Mouse (Mus musculus) limb, embryonic 14.5 days (tissue): ENCODE data around the gene Stk11ip. TPM values are rescaled to one million over a fixed set of nuclear protein-coding genes. Genes with fewer than 3 reads are reported as not detected.

Experiments
- ATAC-seq: fragments of 200-750 bp; cut with Nextera tagmentation; 2 replicates; pipeline ENCODE4 v1.8.0; 2017; ENCODE audit warnings: low read depth, moderate number of reproducible peaks, moderate TSS enrichment; ENCODE audit not compliant: low FRiP score
- DNase-seq: peaks from one replicate; pipeline ENCODE4 v3.0.0-alpha.2; 2015; ENCODE audit warnings: low spot score
- H3K27ac ChIP-seq: fragments of 300-500 bp; sonication (generic); replicated peaks from 2 replicates; pipeline ENCODE4 v1.5.1; 2014; ENCODE audit warnings: low read depth, mild to moderate bottlenecking, low read length, moderate library complexity, mixed read lengths
- H3K27me3 ChIP-seq: fragments of 300-500 bp; sonication (generic); 2 replicates; pipeline ENCODE4 v1.6.1; 2014; ENCODE audit warnings: low read length, mixed read lengths; ENCODE audit not compliant: control insufficient read depth, insufficient read depth
- H3K36me3 ChIP-seq: fragments of 300-500 bp; sonication (generic); 2 replicates; pipeline ENCODE4 v1.6.1; 2014; ENCODE audit warnings: mild to moderate bottlenecking, low read length, moderate library complexity, mixed read lengths; ENCODE audit not compliant: control insufficient read depth, insufficient read depth
- H3K4me1 ChIP-seq: fragments of 300-500 bp; sonication (generic); 2 replicates; pipeline ENCODE4 v1.6.1; 2014; ENCODE audit warnings: antibody characterized with exemption, low read length, mixed read lengths; ENCODE audit not compliant: control insufficient read depth, insufficient read depth
- H3K4me2 ChIP-seq: fragments of 300-500 bp; sonication (generic); replicated peaks from 2 replicates; pipeline ENCODE4 v1.6.1; 2014; ENCODE audit warnings: low read depth, mild to moderate bottlenecking, low read length, moderate library complexity; ENCODE audit not compliant: severe bottlenecking
- H3K4me3 ChIP-seq: fragments of 300-500 bp; sonication (generic); replicated peaks from 2 replicates; pipeline ENCODE4 v1.5.1; 2014; ENCODE audit warnings: low read length
- H3K9ac ChIP-seq: fragments of 300-500 bp; sonication (generic); 2 replicates; pipeline ENCODE4 v1.6.1; 2014; ENCODE audit warnings: mild to moderate bottlenecking, low read depth, low read length, moderate library complexity; ENCODE audit not compliant: severe bottlenecking
- H3K9me3 ChIP-seq: fragments of 300-500 bp; sonication (generic); 2 replicates; pipeline ENCODE4 v1.6.1; 2016; ENCODE audit warnings: low read length; ENCODE audit not compliant: control insufficient read depth
- POLR2A ChIP-seq: fragments of 200-500 bp; IDR thresholded peaks from 2 replicates; pipeline ENCODE4 v1.8.0; 2012; ENCODE audit warnings: inconsistent platforms, mild to moderate bottlenecking, moderate library complexity, borderline replicate concordance; ENCODE audit not compliant: insufficient read depth, insufficient read length; ENCODE audit errors: extremely low read depth
- WGBS: fragments of 180-500 bp; shearing (Covaris S2); extraction: QIAGEN DNeasy Blood & Tissue Kit; methylation state at CpG from one replicate; pipeline ENCODE4 v1.1.7; 2014; 5-methylcytosine and 5-hydroxymethylcytosine counted together
- polyA plus RNA-seq, 2 experiments: library from polyadenylated mRNA; depleted of rRNA in 1 of 2; stranded (reverse) in 1 of 2; unstranded in 1 of 2; fragments of >200 nt; fragmentation: Nextera tagmentation in 1 of 2; extraction: Ambion mirVana in 1 of 2; gene quantifications; 2 replicates each; pipeline versions ENCODE4 v1.2.1 to v1.2.3; 2012 to 2014

Stk11ip gene
- polyA plus RNA-seq, 2 experiments = 15.4 to 37.2 TPM

DNA sequence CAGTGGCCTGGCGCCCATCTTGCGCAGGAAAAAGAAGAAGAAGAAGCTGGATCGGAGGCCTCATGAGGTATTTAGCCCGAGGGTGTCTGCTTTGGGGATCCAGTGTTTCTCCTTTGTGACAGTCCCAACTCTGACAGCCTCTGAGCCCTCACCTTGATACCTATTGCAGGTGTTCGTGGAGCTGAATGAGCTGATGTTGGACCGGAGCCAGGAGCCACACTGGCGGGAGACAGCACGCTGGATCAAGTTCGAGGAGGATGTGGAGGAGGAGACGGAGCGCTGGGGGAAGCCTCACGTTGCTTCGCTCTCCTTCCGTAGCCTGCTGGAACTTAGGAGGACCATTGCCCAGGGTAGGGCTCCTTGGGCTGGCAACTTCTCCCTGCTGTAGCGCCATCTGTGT, 29.3 kb downstream of the Stk11ip start:
- 78% methylated on average over 15 of the region's 15 CpGs for WGBS
- TF ChIP-seq POLR2A = no peak
- Histone ChIP-seq H3K9me3 (no peaks in the 10 kb centered on the region), H3K4me2 (no peak overlapping the region), H3K9ac (no peak overlapping the region), H3K4me3 (no peak overlapping the region), H3K27ac (no peak overlapping the region), H3K36me3 (peaks cover 77% of the 10 kb centered on the region), H3K27me3 (no peaks in the 10 kb centered on the region), H3K4me1 (peaks cover 12% of the 10 kb centered on the region)
- DNase-seq (peak; percentile 42), ATAC-seq (no peak)

DNA sequence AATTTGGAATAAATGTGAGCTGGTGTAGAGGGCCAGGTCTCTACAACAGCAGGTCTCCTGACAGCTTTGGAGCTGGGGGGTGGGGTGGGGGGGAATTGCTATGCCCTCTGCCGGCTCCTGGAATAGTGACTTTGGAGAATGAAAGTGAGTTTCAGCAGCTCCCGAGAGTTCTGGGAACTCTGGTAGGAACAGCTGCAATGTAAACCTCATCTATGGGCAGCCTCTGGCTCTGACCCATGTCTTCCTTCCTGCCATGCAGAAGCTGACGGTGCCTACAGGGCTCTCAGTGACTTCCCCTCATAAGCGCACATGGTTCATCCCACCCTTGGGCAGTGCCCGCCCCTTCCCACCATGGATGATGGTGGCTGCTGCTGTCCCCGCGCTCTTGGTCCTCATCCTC, 34.4 kb downstream of the Stk11ip start:
- no peak for ATAC-seq
- H3K9ac ChIP-seq = no peak overlapping the region
- peaks cover 72% of the 10 kb centered on the region for H3K36me3 ChIP-seq
- H3K4me2 ChIP-seq = no peak overlapping the region
- DNase-seq = no peak
- no peak for TF ChIP-seq POLR2A
- H3K27ac ChIP-seq = no peak overlapping the region
- peaks cover 10% of the 10 kb centered on the region for H3K4me1 ChIP-seq
- whole genome bisulfite sequencing = 86% methylated on average over 7 of the region's 7 CpGs
- no peaks in the 10 kb centered on the region for H3K27me3 ChIP-seq
- H3K4me3 ChIP-seq = no peak overlapping the region
- H3K9me3 ChIP-seq = no peaks in the 10 kb centered on the region

DNA sequence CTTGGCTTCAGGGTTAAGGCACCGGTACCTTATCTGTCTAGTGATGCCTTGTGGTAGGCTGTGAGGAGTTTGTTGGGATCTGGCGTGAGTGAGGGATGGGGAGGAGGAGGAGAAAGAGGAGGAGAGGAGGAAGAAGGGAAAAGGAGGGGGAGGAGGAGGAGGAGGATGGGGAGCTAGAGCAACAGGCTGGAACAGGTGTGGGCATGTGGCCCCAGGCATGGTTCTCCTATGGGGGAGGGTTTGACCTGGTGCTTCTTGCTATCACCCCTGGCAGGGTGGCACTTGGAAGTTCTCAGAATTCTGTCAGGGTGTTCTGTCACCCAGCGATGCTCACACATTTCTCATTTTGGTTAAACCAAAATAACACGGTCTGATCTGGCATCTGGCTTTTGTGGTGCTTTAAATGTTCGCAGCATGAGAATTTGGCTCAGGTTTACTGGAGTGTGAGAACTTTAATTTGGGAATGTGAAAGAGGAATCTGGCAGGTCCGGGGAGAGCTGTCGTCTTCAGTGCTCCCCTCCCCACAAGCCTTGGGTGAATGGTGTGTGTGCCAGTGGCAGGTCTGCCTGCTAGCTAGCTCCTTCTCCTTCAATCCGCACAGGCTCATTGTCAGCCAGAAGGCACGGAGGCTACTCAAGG, 34.9 kb downstream of the Stk11ip start:
- no peak for ATAC-seq
- WGBS = 81% methylated on average over 9 of the region's 9 CpGs

DNA sequence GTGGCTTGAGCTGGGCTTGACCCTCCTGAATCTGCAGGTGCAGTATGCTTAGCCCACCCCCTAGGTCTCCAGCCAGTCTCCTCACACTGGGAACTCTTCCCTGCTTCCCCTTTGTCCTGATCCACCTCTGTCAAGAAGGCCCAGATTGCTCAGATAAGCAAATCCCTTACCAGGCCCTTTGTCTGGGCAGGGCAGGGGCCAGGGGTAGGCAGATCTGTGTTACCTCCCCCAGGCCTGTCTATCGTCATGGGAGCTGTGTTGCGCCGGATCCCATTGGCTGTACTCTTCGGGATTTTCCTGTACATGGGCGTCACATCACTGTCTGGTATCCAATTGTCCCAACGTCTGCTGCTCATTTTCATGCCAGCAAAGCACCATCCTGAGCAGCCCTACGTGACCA, 35.7 kb downstream of the Stk11ip start:
- Histone ChIP-seq H3K27ac (no peak overlapping the region), H3K4me1 (peaks cover 10% of the 10 kb centered on the region), H3K9me3 (no peaks in the 10 kb centered on the region), H3K4me2 (no peak overlapping the region), H3K36me3 (peaks cover 59% of the 10 kb centered on the region), H3K9ac (no peak overlapping the region), H3K27me3 (no peaks in the 10 kb centered on the region), H3K4me3 (no peak overlapping the region)
- no peak for ATAC-seq
- no peak for DNase-seq
- 91% methylated on average over 7 of the region's 7 CpGs for WGBS
- no peak for TF ChIP-seq POLR2A

More for the DNA sequence above, 34.9 kb downstream of the Stk11ip start:
- H3K27ac ChIP-seq = no peak overlapping the region
- H3K4me3 ChIP-seq = no peak overlapping the region
- peaks cover 66% of the 10 kb centered on the region for H3K36me3 ChIP-seq
- no peak for TF ChIP-seq POLR2A
- DNase-seq = no peak
- H3K4me1 ChIP-seq = peaks cover 10% of the 10 kb centered on the region
- no peak overlapping the region for H3K9ac ChIP-seq
- H3K4me2 ChIP-seq = no peak overlapping the region
- no peaks in the 10 kb centered on the region for H3K27me3 ChIP-seq
- no peaks in the 10 kb centered on the region for H3K9me3 ChIP-seq

DNA sequence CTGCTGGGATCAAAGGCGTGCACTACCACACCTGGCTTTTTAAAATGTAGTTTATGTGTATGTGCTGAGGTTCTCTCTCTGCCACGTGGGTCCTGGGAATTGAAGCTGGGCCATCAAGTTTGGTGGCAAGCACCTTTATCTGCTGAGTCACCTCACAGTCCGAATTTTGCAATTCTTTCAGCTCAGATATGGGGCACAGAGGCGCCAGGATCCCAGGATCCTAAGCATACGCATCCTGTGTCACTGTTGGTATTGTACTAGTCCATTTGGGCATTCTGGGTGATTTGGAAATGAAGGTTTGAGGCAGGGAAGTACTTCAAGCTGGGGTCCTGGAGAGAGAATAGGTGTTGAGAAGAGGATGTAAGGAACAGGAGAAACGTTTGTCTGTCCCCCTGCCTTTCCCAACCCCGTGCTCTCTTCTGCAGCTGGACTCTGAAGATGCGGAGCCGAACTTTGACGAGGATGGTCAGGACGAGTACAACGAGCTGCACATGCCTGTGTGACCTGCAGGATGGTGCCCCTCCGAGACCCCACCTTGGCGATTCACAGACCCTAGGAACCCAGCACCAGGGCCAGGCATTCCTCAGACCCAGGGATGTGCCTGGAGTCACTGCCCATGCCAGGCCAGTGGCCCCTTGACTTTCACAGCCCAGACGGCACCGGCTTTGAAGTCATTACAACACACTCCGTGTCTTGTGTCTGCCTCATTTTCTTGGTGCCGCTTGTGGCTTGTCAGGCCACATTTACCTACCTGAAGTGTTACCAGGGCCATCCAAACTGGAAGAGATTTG, 37.3 kb downstream of the Stk11ip start:
- ATAC-seq = no peak
- H3K9me3 ChIP-seq = no peaks in the 10 kb centered on the region
- H3K27ac ChIP-seq = peak overlapping the region; percentile 82
- no peak overlapping the region for H3K4me2 ChIP-seq
- no peak overlapping the region for H3K9ac ChIP-seq
- peaks cover 43% of the 10 kb centered on the region for H3K36me3 ChIP-seq
- no peak overlapping the region for H3K4me3 ChIP-seq
- 78% methylated on average over 18 of the region's 18 CpGs for WGBS
- DNase-seq = no peak
- TF ChIP-seq POLR2A = no peak
- no peaks in the 10 kb centered on the region for H3K27me3 ChIP-seq
- peaks cover 10% of the 10 kb centered on the region for H3K4me1 ChIP-seq
